Mouse (Mus musculus): Measurements from ENCODE around the gene Plekhb2.

Plekhb2 gene

GRCm38 (mm10) chr1:34866815-34867573, 17.2 kb downstream of the Plekhb2 start:
- CTCF ChIA-PET = no interaction called here

GRCm38 (mm10) chr1:34867574-34867955, 17.8 kb downstream of the Plekhb2 start:
- CTCF ChIA-PET = no interaction called here

GRCm38 (mm10) chr1:34868391-34868790, 18.6 kb downstream of the Plekhb2 start:
- CTCF ChIA-PET = no interaction called here

- CTCF ChIA-PET = no interaction called here
Observed at GRCm38 (mm10) chr1:34869231-34869630, 19.5 kb downstream of the Plekhb2 start.

GRCm38 (mm10) chr1:34871170-34871569, 21.4 kb downstream of the Plekhb2 start:
- CTCF ChIA-PET = no interaction called here

GRCm38 (mm10) chr1:34873551-34873950, 23.8 kb downstream of the Plekhb2 start:
- CTCF ChIA-PET = no interaction called here

GRCm38 (mm10) chr1:34879611-34880010, 29.8 kb downstream of the Plekhb2 start:
- CTCF ChIA-PET = no interaction called here

GRCm38 (mm10) chr1:34883776-34884175, 34.0 kb downstream of the Plekhb2 start:
- CTCF ChIA-PET = no interaction called here

- CTCF ChIA-PET = no interaction called here
Observed at GRCm38 (mm10) chr1:34891559-34892289, 41.9 kb downstream of the Plekhb2 start.

GRCm38 (mm10) chr1:34892466-34892865, 42.7 kb downstream of the Plekhb2 start:
- CTCF ChIA-PET = no interaction called here

GRCm38 (mm10) chr1:34893331-34893730, 43.6 kb downstream of the Plekhb2 start:
- CTCF ChIA-PET = no interaction called here

- CTCF ChIA-PET = no interaction called here
Observed at GRCm38 (mm10) chr1:34893831-34894230, 44.1 kb downstream of the Plekhb2 start.

- CTCF ChIA-PET = no interaction called here
Observed at GRCm38 (mm10) chr1:34896102-34896501, 46.3 kb downstream of the Plekhb2 start.

GRCm38 (mm10) chr1:34896898-34897297, 47.1 kb downstream of the Plekhb2 start:
- CTCF ChIA-PET = no interaction called here

GRCm38 (mm10) chr1:34928656-34929055, 78.9 kb downstream of the Plekhb2 start:
- CTCF ChIA-PET = interaction anchor here (0.5 kb wide), 1 partner anchor 13 kb away, joined by 4 read pairs; no protein-coding TSS in a partner anchor
